Mouse (Mus musculus) hindbrain, embryonic 10.5 days (tissue): ENCODE measurements around the gene Plxna1. TPM values are rescaled to one million over a fixed set of nuclear protein-coding genes. Genes with fewer than 3 reads are reported as not detected.

Source experiments
- DNase-seq: peaks from one replicate; pipeline ENCODE4 v3.0.0-alpha.2; 2017; ENCODE audit warnings: low spot score
- H3K27ac ChIP-seq: fragments of 300-500 bp; sonication (generic); 2 replicates; pipeline ENCODE4 v1.5.1; 2016; ENCODE audit warnings: mild to moderate bottlenecking, moderate library complexity
- H3K27me3 ChIP-seq: fragments of 300-500 bp; sonication (generic); 2 replicates; pipeline ENCODE4 v1.6.1; 2016; ENCODE audit warnings: mild to moderate bottlenecking; ENCODE audit not compliant: poor library complexity, insufficient read depth, severe bottlenecking
- H3K36me3 ChIP-seq: fragments of 300-500 bp; sonication (generic); 2 replicates; pipeline ENCODE4 v1.6.1; 2016; ENCODE audit warnings: mild to moderate bottlenecking, moderate library complexity
- H3K4me1 ChIP-seq: fragments of 300-500 bp; sonication (generic); replicated peaks from 2 replicates; pipeline ENCODE4 v1.6.1; 2016; ENCODE audit warnings: mild to moderate bottlenecking
- H3K4me3 ChIP-seq: fragments of 300-500 bp; sonication (generic); 2 replicates; pipeline ENCODE4 v1.5.1; 2016; ENCODE audit warnings: mild to moderate bottlenecking, moderate library complexity
- H3K9me3 ChIP-seq: fragments of 300-500 bp; sonication (generic); 2 replicates; pipeline ENCODE4 v1.6.1; 2016; ENCODE audit warnings: mild to moderate bottlenecking, moderate library complexity
- WGBS: fragments of 180-500 bp; shearing (Covaris S2); methylation state at CpG from one replicate; pipeline ENCODE4 v1.1.7; 2016; 5-methylcytosine and 5-hydroxymethylcytosine counted together
- polyA plus RNA-seq: library from polyadenylated mRNA; unstranded; fragments of >200 nt; fragmentation: Nextera tagmentation; extraction: Ambion mirVana; gene quantifications from 2 replicates; pipeline ENCODE4 v1.2.1, GENCODE M21; 2016

Gene Plxna1
- polyA plus RNA-seq, 1 experiment from 2014 or later = 35.5 TPM

DNA sequence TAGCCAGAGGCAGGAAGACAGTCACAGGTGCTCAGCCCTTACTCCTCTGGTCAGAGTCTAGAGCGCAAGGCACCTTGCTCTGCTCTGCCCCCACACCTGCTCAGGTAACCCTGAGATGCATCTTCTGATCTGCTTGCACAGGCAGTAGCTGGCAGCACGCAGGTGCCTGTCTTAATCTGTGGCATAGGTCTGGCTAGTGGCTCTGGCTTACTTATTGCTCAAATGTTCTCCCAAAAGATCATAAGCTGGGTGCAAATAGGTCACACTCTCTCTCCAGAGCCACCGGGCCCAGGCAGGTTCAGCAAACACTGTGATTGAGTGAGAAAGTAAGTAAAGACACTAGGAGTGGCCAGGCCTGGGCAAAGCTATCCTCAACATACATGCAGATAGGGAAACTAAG is 3.2 kb downstream of the Plxna1 start:
- Histone ChIP-seq H3K27ac (peak overlapping the region; percentile 98; the same call in 1 of the 2 replicates), H3K4me1 (peaks cover 85% of the 10 kb centered on the region), H3K27me3 (peaks cover 12% of the 10 kb centered on the region), H3K36me3 (peaks cover 42% of the 10 kb centered on the region), H3K4me3 (peak overlapping the region; percentile 90; the same call in 1 of the 2 replicates), H3K9me3 (no peaks in the 10 kb centered on the region)
- no peak for DNase-seq
- WGBS = 87% methylated on average over 3 of the region's 3 CpGs

DNA sequence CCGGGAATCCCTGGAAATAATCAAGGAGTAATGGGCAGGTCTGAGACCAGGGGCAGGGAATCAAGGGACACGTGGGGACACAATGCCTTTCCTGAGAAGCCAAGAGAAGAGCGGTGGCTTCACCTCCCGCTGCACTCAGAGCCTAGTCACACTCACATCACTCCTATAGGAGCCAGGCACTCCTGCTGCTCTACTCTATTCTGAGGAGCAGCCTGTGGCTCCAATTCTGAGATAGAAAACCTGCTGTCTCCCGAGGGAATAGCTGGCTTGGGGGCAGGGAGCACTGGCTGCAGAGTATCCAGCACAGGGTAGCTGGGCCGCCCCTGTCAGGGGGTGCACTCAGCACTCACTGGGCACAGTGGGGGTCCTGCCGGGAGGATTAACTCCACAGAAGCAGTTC is 6.8 kb downstream of the Plxna1 start:
- Histone ChIP-seq H3K4me1 (peaks cover 99% of the 10 kb centered on the region), H3K27me3 (no peaks in the 10 kb centered on the region)

DNA sequence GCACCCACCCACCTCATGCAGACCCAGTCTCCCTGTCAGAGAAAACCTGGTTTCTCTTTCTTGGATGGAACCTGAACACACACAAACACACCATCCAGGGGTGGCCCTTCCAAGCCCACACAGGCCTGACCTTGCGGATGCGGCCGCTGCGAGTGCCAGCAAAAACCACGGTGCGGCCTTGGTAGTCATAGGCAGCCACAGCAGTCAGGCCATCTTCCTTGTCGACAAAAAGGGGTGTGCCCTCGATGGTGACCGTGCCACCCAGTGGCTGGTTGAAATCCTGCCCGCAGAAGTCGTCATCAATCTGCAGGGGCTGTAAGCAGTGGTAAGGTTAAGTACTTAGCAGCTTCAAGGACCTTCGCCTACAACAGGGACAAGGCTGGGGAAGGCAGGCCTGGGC is 7.7 kb downstream of the Plxna1 start:
- Histone ChIP-seq H3K27me3 (no peaks in the 10 kb centered on the region), H3K36me3 (peaks cover 86% of the 10 kb centered on the region), H3K4me1 (peaks cover 99% of the 10 kb centered on the region), H3K27ac (peak overlapping the region; percentile 13; the same call in 1 of the 2 replicates), H3K4me3 (no peak overlapping the region), H3K9me3 (no peaks in the 10 kb centered on the region)
- DNase-seq = no peak
- 89% methylated on average over 12 of the region's 12 CpGs for WGBS

More for the DNA sequence above, 6.8 kb downstream of the Plxna1 start:
- Histone ChIP-seq H3K9me3 (no peaks in the 10 kb centered on the region), H3K4me3 (peak overlapping the region; percentile 20; the same call in 1 of the 2 replicates), H3K27ac (peak overlapping the region; percentile 13; the same call in 1 of the 2 replicates), H3K36me3 (peaks cover 77% of the 10 kb centered on the region)
- whole genome bisulfite sequencing = 40% methylated on average over 7 of the region's 7 CpGs
- no peak for DNase-seq

DNA sequence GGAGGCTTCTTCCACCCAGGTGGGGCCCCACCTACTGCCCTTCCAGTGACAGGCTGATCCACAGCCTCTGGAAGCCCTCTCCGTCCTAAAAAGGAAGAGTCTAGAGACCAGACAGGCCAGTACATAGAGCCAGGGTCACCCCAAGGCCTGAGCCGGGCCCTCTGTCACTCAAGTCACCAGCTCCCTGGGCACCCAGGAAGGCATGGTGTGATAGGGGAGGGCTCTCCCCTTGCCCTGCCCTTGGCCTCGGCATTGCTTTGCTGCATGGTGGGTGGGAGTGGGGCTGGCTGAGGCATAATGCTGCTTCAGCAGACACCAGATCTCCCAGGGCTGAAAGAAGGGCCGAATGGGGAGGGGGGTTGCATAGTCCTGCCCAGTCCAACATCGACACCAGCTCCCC is 8.3 kb downstream of the Plxna1 start:
- H3K27me3 ChIP-seq = no peaks in the 10 kb centered on the region
- 80% methylated on average over 5 of the region's 5 CpGs for WGBS
- H3K9me3 ChIP-seq = no peaks in the 10 kb centered on the region

GRCm38 (mm10) chr6:89353101-89353500 is 9.3 kb downstream of the Plxna1 start:
- 81% methylated on average over 8 of the region's 8 CpGs for WGBS
- Histone ChIP-seq H3K4me1 (peaks cover 94% of the 10 kb centered on the region), H3K36me3 (peaks cover 98% of the 10 kb centered on the region), H3K4me3 (no peak overlapping the region), H3K27me3 (no peaks in the 10 kb centered on the region), H3K9me3 (no peaks in the 10 kb centered on the region), H3K27ac (0 out of 2 replicates have a peak overlapping the region, but pooled peaks have one; percentile 29)
- no peak for DNase-seq

More for the DNA sequence above, 8.3 kb downstream of the Plxna1 start:
- peak overlapping the region; percentile 13 for H3K27ac ChIP-seq
- H3K4me1 ChIP-seq = peaks cover 95% of the 10 kb centered on the region
- DNase-seq = no peak
- no peak overlapping the region for H3K4me3 ChIP-seq
- peaks cover 91% of the 10 kb centered on the region for H3K36me3 ChIP-seq

DNA sequence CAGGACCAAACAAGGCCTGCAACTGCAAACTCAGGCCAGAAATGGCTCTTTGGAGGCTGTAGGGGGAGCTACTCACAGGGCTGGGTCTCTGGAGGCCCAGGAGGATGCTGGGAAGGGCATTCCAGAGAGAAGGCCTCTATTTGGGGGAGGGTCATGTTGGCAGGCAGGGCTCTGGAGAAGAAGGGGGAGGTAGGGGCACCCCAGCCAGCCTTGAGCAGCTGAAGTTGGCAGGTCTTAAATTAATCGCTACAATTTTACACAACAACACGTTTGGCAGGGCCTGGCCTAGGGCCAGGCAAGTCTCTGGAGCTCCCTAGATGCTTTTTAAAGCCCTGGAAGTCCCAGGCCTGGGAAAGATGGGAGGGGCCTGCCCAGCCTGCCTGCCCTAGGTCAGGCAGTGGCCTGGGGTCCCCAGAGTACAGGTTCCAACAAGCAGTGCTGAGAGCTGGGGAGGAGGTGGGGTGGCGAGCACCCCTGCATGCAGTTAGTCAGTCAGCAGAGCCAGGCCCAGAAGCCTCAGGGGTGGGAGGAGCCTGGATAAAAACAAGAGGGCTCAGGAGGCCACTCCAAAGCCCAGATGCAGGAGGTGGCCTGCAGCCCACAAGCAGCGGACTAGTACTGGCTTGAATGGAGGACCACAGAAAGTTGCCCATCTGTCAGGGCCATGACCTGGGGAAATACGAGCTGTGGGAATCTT is 10.8 kb downstream of the Plxna1 start:
- no peaks in the 10 kb centered on the region for H3K9me3 ChIP-seq
- no peak overlapping the region for H3K4me3 ChIP-seq
- H3K36me3 ChIP-seq = peaks cover 100% of the 10 kb centered on the region
- 31% methylated on average over 5 of the region's 5 CpGs for WGBS
- peak; percentile 56 for DNase-seq
- H3K4me1 ChIP-seq = peaks cover 81% of the 10 kb centered on the region
- no peaks in the 10 kb centered on the region for H3K27me3 ChIP-seq
- H3K27ac ChIP-seq = peak overlapping the region; percentile 77

DNA sequence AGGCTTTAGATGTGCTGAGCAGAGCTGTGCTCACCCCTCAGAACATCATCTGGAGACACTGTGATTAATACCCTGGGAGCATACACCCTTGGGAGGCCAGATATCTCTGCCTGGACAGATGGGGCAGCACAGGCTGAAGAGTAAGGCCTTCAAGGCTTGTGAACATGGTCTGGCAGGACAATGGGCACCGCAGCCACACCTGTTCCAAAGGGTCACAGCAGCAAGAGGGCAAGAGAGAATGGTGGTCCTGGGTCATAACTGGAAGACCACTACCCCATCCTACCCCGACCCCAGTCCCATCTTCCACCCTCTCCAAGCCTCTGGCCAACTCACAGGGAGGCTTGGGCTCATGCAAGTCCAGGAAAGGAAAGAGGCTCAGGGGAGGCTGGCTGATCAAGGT is 11.9 kb downstream of the Plxna1 start:
- Histone ChIP-seq H3K4me3 (no peak overlapping the region), H3K27me3 (no peaks in the 10 kb centered on the region), H3K27ac (peak overlapping the region; percentile 31; the same call in 1 of the 2 replicates), H3K36me3 (peaks cover 100% of the 10 kb centered on the region), H3K4me1 (peaks cover 78% of the 10 kb centered on the region), H3K9me3 (no peaks in the 10 kb centered on the region)
- 93% methylated on average over 2 of the region's 2 CpGs for WGBS
- DNase-seq = no peak

DNA sequence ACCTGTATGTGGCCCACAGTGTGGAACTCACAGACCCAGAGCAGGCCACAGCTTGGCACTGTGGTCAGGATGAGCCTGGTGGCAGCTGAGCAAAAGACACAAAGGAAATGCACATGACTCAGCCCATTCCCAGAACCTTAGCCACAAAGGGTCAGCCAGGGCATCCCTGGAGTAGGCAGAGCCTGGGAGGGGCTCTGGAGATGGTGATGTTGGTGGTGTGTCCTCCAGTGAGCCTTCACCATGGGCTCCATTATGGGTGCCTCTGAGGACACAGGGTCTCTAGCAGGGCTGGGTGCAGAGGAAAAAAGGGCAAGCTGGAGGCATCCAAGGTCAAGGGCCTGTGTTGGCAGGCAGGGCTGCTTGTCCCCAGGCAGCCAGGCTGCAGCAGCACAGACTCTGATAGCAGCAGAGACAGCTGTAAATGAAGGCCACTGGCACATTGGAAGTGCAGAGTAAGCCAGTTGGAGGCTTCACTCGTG is 12.3 kb downstream of the Plxna1 start:
- peak overlapping the region; percentile 31 for H3K27ac ChIP-seq
- peaks cover 99% of the 10 kb centered on the region for H3K36me3 ChIP-seq
- 72% methylated on average over 1 of the region's 1 CpGs for WGBS
- H3K27me3 ChIP-seq = no peaks in the 10 kb centered on the region
- no peak for DNase-seq
- H3K4me1 ChIP-seq = peaks cover 78% of the 10 kb centered on the region
- H3K4me3 ChIP-seq = no peak overlapping the region
- no peaks in the 10 kb centered on the region for H3K9me3 ChIP-seq

- Histone ChIP-seq H3K4me3 (no peak overlapping the region), H3K36me3 (peaks cover 99% of the 10 kb centered on the region), H3K27ac (peak overlapping the region; percentile 60; the same call in 1 of the 2 replicates), H3K9me3 (no peaks in the 10 kb centered on the region), H3K4me1 (peaks cover 68% of the 10 kb centered on the region), H3K27me3 (no peaks in the 10 kb centered on the region)
- no peak for DNase-seq
- WGBS = 75% methylated on average over 9 of the region's 9 CpGs
Measured at GRCm38 (mm10) chr6:89348363-89348762, 14.1 kb downstream of the Plxna1 start.

GRCm38 (mm10) chr6:89347792-89348191 is 14.6 kb downstream of the Plxna1 start:
- H3K27ac ChIP-seq = no peak overlapping the region
- peaks cover 63% of the 10 kb centered on the region for H3K4me1 ChIP-seq
- H3K4me3 ChIP-seq = no peak overlapping the region
- H3K27me3 ChIP-seq = no peaks in the 10 kb centered on the region
- 69% methylated on average over 1 of the region's 1 CpGs for WGBS
- H3K36me3 ChIP-seq = peaks cover 99% of the 10 kb centered on the region
- no peaks in the 10 kb centered on the region for H3K9me3 ChIP-seq
- DNase-seq = no peak

DNA sequence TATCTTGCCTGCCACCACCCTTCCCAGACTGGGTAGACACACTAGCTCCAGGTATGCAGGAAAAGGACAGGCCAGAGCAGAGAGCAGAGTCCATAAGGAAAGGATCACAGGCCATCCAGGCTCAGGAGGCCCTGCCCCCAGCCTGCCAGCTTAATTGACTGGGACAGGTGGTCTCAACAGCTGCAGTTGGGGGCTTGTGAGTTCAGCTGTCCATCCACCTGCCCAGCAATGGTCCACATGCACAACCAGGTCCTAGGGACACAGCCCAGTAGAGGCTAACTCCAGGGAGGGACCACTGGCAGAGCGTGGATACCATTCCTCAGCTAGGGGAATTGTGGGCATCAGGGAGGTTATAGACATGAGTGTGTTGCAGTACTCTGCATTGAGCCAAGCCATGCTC is 16.6 kb downstream of the Plxna1 start:
- peaks cover 43% of the 10 kb centered on the region for H3K4me1 ChIP-seq
- no peak overlapping the region for H3K4me3 ChIP-seq
- WGBS = 95% methylated on average over 1 of the region's 1 CpGs
- no peaks in the 10 kb centered on the region for H3K9me3 ChIP-seq
- H3K36me3 ChIP-seq = peaks cover 99% of the 10 kb centered on the region
- peak overlapping the region; percentile 76; the same call in 1 of the 2 replicates for H3K27ac ChIP-seq
- no peak for DNase-seq
- H3K27me3 ChIP-seq = no peaks in the 10 kb centered on the region

DNA sequence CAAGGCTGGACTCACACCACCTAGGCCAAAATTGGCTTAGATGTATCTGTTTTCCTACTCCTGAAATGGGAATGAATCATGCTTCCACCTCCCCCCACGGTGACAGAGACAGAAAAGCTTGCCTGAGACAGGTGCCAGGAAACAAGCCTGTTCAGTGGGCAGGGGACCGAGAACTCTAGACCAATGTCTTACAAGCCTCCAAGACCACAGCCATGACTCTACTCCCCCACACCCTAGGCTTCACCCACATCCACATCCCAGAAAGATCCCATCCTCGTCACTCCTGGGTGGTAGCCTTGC is 17.0 kb downstream of the Plxna1 start:
- Histone ChIP-seq H3K27ac (peak overlapping the region; percentile 76), H3K27me3 (no peaks in the 10 kb centered on the region), H3K4me3 (no peak overlapping the region), H3K9me3 (no peaks in the 10 kb centered on the region), H3K4me1 (peaks cover 39% of the 10 kb centered on the region), H3K36me3 (peaks cover 99% of the 10 kb centered on the region)
- DNase-seq = no peak
- 74% methylated on average over 3 of the region's 3 CpGs for WGBS

DNA sequence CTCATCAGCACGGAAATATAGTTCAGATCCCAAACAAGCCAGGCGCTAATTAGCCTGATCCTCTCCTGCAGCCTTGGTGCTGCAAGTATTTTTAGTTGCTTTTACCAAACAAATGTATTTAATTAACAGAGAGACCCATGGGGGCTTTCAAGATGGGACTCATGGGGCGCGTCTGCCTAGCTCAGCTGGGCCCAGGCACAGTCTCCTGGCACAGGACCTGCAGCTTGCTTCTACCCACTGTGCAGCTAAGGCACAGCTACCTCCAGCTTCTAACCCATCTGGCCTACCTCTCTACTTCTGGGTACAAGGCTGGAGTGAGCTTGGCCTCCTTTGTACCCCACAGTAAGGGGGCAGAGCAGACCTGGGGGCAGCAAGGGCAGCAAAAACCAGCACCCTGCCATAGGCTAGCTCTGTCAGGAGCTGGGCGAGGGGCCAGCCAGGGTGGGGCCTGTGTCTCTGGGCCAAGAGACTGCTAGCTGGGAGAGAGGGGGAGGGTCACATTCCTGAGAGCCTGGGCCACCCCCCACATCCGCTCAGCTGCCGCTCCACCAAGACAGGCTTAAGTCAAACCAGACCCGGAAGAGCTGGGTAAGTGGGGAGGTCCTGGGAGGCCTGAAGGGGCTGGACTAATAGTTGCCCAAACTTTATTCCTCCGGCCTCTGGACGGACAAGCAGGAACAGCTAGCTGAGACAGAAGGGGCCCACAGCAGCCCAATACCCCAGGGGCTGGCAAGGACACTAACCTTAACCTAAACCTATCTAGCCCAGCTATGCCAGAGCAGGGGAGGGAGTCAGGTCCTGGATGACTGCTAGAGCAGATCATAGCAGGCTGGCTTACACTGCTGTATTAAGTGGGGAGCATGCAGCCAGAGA is 17.6 kb downstream of the Plxna1 start:
- WGBS = 46% methylated on average over 10 of the region's 10 CpGs
- peaks cover 33% of the 10 kb centered on the region for H3K4me1 ChIP-seq
- peak overlapping the region; percentile 76 for H3K27ac ChIP-seq
- H3K4me3 ChIP-seq = no peak overlapping the region
- DNase-seq = peak; percentile 75
- H3K36me3 ChIP-seq = peaks cover 99% of the 10 kb centered on the region
- H3K27me3 ChIP-seq = no peaks in the 10 kb centered on the region
- no peaks in the 10 kb centered on the region for H3K9me3 ChIP-seq
